Mouse (Mus musculus) hindbrain, embryonic 15.5 days (tissue): ENCODE results near the gene Srsf7. TPM values are rescaled to one million over a fixed set of nuclear protein-coding genes. Genes with fewer than 3 reads are reported as not detected.

ENCODE experiments used
- polyA plus RNA-seq: library from polyadenylated mRNA; unstranded; fragments of >200 nt; fragmentation: Nextera tagmentation; extraction: Ambion mirVana; gene quantifications from 2 replicates; pipeline ENCODE4 v1.2.1, GENCODE M21; 2015

Gene Srsf7
- polyA plus RNA-seq, 1 experiment from 2014 or later, result 372 TPM

Other genes with a start within 250 kb of the Srsf7 start
- 58.6 and 62.1 TPM in 2 replicates for gene Hnrnpll, start 145.0 kb downstream of the Srsf7 start, polyA plus RNA-seq
- gene Galm, start 79.8 kb downstream of the Srsf7 start, polyA plus RNA-seq, result 2.1 and 2.2 TPM in 2 replicates
- 0.08 and 0.29 TPM in 2 replicates for gene Ttc39d, start 153 bp upstream of the Srsf7 start, polyA plus RNA-seq
- 17.6 and 23.8 TPM in 2 replicates for gene Gemin6, start 17.1 kb upstream of the Srsf7 start, polyA plus RNA-seq
- 54.2 and 56.9 TPM in 2 replicates for gene Morn2, start 82.9 kb upstream of the Srsf7 start, polyA plus RNA-seq
- gene Dhx57, start 83.2 kb upstream of the Srsf7 start, polyA plus RNA-seq, result 52.0 and 55.1 TPM in 2 replicates
- 4.7 and 5.0 TPM in 2 replicates for gene Arhgef33, start 100.1 kb upstream of the Srsf7 start, polyA plus RNA-seq
- gene Gm10190, start 166.2 kb upstream of the Srsf7 start, polyA plus RNA-seq, result 3.0 and 3.2 TPM in 2 replicates